22 mouse cellular contexts compared by ENCODE assay signal in genomic region chr8:77805657-77806056, GRCm38 (mm10).
A peak's percentile ranks its signal among the peaks of the same experiment; 100 is the strongest.
DNase-seq lines count a peak whose midpoint lies in the region; ATAC-seq and TF ChIP-seq lines count a peak whose summit lies in the region.
"Had no signal": no experiment of that assay in that cellular context is flagged by ENCODE, and none has a peak within 500 bp of the region (broad histone marks: within the 10 kb centered on the region; RNA-seq: fewer than 3 reads in every experiment).

No protein-coding gene starts in this region.

- no peak for TF ChIP-seq CTCF in lung, postnatal 0 days (IDR thresholded peaks at IDR 0.05)
- no peak for TF ChIP-seq CTCF in C2C12 (IDR thresholded peaks at IDR 0.05; ENCODE audit: control insufficient read depth, insufficient read depth, insufficient read length)

- H3K79me3 ChIP-seq in C2C12 (ENCODE audit: low read depth), result no peaks in the 10 kb centered on the region

- H3K27ac ChIP-seq in lung, postnatal 0 days (ENCODE audit: low read length), result no peak overlapping the region; the same call in 1 of the 2 replicates
- H3K27ac ChIP-seq in embryonic facial prominence, embryonic 14.5 days (replicated peaks; ENCODE audit: low read depth, low read length), result no peak overlapping the region
- H3K27ac ChIP-seq in intestine, embryonic 16.5 days (ENCODE audit: low read length), result no peak overlapping the region
- H3K27ac ChIP-seq: embryonic facial prominence, embryonic 12.5 days; forebrain, embryonic 12.5 days; hindbrain, embryonic 15.5 days had no signal

- no peaks in the 10 kb centered on the region for H3K79me2 ChIP-seq in C2C12 (ENCODE audit: control insufficient read depth, insufficient read depth)

- no peak overlapping the region for H3K4me3 ChIP-seq in lung, postnatal 0 days (ENCODE audit: low read depth, low read length)
- no peak overlapping the region for H3K4me3 ChIP-seq in C2C12 (ENCODE audit: insufficient read depth, poor library complexity, severe bottlenecking)
- H3K4me3 ChIP-seq in embryonic facial prominence, embryonic 14.5 days (ENCODE audit: low read depth, low read length), result no peak overlapping the region
- no peak overlapping the region for H3K4me3 ChIP-seq in intestine, embryonic 16.5 days (ENCODE audit: low read length)
- H3K4me3 ChIP-seq: embryonic facial prominence, embryonic 12.5 days; forebrain, embryonic 12.5 days; heart, embryonic 12.5 days; hindbrain, embryonic 15.5 days had no signal

- H3K9me3 ChIP-seq in lung, postnatal 0 days (ENCODE audit: low read length), result no peaks in the 10 kb centered on the region
- H3K9me3 ChIP-seq in embryonic facial prominence, embryonic 14.5 days (ENCODE audit: control insufficient read depth, low read length), result no peaks in the 10 kb centered on the region
- no peaks in the 10 kb centered on the region for H3K9me3 ChIP-seq in intestine, embryonic 16.5 days (ENCODE audit: control insufficient read depth, low read length)
- H3K9me3 ChIP-seq: embryonic facial prominence, embryonic 12.5 days; forebrain, embryonic 12.5 days; hindbrain, embryonic 15.5 days had no signal

- no peak; the same call in 1 of the 2 replicates for TF ChIP-seq EP300 in lung, postnatal 0 days (IDR thresholded peaks at IDR 0.05)

- no peak overlapping the region for H3K4me2 ChIP-seq in lung, postnatal 0 days (replicated peaks; ENCODE audit: low read depth, low read length)
- H3K4me2 ChIP-seq in embryonic facial prominence, embryonic 14.5 days (ENCODE audit: low read depth, low read length), result no peak overlapping the region
- H3K4me2 ChIP-seq in intestine, embryonic 16.5 days (ENCODE audit: low read depth, low read length), result no peak overlapping the region
- H3K4me2 ChIP-seq: embryonic facial prominence, embryonic 12.5 days; forebrain, embryonic 12.5 days; heart, embryonic 12.5 days; hindbrain, embryonic 15.5 days had no signal

- no peak overlapping the region for H3K9ac ChIP-seq in lung, postnatal 0 days (replicated peaks; ENCODE audit: low read depth)
- H3K9ac ChIP-seq in embryonic facial prominence, embryonic 14.5 days (ENCODE audit: low read depth, low read length), result no peak overlapping the region
- no peak overlapping the region for H3K9ac ChIP-seq in intestine, embryonic 16.5 days (ENCODE audit: low read depth, low read length)
- H3K9ac ChIP-seq: embryonic facial prominence, embryonic 12.5 days; forebrain, embryonic 12.5 days; heart, embryonic 12.5 days; hindbrain, embryonic 15.5 days had no signal

- peak; percentile 40 for DNase-seq in lung, postnatal 0 days (ENCODE audit: low spot score)
- DNase-seq in lung, postnatal 4 days, result no peak
- DNase-seq in 3134 (ENCODE audit: extremely low read depth, insufficient read length, low spot score), result peak; percentile 55
- DNase-seq in embryonic facial prominence, embryonic 14.5 days (ENCODE audit: low spot score), result peak; percentile 4
- no peak for DNase-seq in left cerebral cortex, adult 8-10 months (ENCODE audit: low spot score in 2 of 2)
- no peak for DNase-seq in ovary, postnatal 36 days (ENCODE audit: low spot score)
- DNase-seq: adrenal gland, adult 8-10 months; B cell, adult 2 months; cerebellum, adult 11 months; cerebellum, adult 8-10 months; cerebellum, postnatal 14 days; embryo, embryonic 11 days; gastrocnemius, postnatal 10 days; heart, postnatal 36 days had no signal

- 31% methylated on average over 6 of the region's 6 CpGs for WGBS in lung, postnatal 0 days
- 65% methylated on average over 6 of the region's 6 CpGs for WGBS in embryonic facial prominence, embryonic 14.5 days
- WGBS in intestine, embryonic 16.5 days, result 67% methylated on average over 6 of the region's 6 CpGs

- no peaks in the 10 kb centered on the region for H3K27me3 ChIP-seq in lung, postnatal 0 days (replicated peaks; ENCODE audit: insufficient read depth, low read length)
- H3K27me3 ChIP-seq in C2C12 (ENCODE audit: control insufficient read depth, insufficient read depth, insufficient read length), result no peaks in the 10 kb centered on the region
- H3K27me3 ChIP-seq in embryonic facial prominence, embryonic 14.5 days (replicated peaks; ENCODE audit: control insufficient read depth, insufficient read depth, low read length), result no peaks in the 10 kb centered on the region
- H3K27me3 ChIP-seq in intestine, embryonic 16.5 days (replicated peaks; ENCODE audit: control insufficient read depth, insufficient read depth, low read length), result no peaks in the 10 kb centered on the region
- H3K27me3 ChIP-seq: embryonic facial prominence, embryonic 12.5 days; forebrain, embryonic 12.5 days; heart, embryonic 12.5 days; hindbrain, embryonic 15.5 days had no signal

- no peaks in the 10 kb centered on the region for H3K4me1 ChIP-seq in lung, postnatal 0 days (ENCODE audit: insufficient read depth, low read depth, low read length)
- H3K4me1 ChIP-seq in embryonic facial prominence, embryonic 14.5 days (ENCODE audit: control insufficient read depth, insufficient read depth, low read length), result no peaks in the 10 kb centered on the region
- H3K4me1 ChIP-seq in intestine, embryonic 16.5 days (ENCODE audit: control insufficient read depth, insufficient read depth, low read length), result no peaks in the 10 kb centered on the region
- H3K4me1 ChIP-seq: embryonic facial prominence, embryonic 12.5 days; forebrain, embryonic 12.5 days; hindbrain, embryonic 15.5 days had no signal

- no peaks in the 10 kb centered on the region for H3K36me3 ChIP-seq in lung, postnatal 0 days (ENCODE audit: insufficient read depth, low read length)
- no peaks in the 10 kb centered on the region for H3K36me3 ChIP-seq in C2C12 (ENCODE audit: control insufficient read depth, insufficient read depth)
- no peaks in the 10 kb centered on the region for H3K36me3 ChIP-seq in embryonic facial prominence, embryonic 14.5 days (ENCODE audit: control insufficient read depth, insufficient read depth, low read length)
- H3K36me3 ChIP-seq in intestine, embryonic 16.5 days (ENCODE audit: control insufficient read depth, insufficient read depth, low read length), result no peaks in the 10 kb centered on the region
- H3K36me3 ChIP-seq: embryonic facial prominence, embryonic 12.5 days; forebrain, embryonic 12.5 days; heart, embryonic 12.5 days; hindbrain, embryonic 15.5 days had no signal

- no peak overlapping the region for H3ac ChIP-seq in C2C12 (ENCODE audit: control insufficient read depth, insufficient read length, low read depth)

- ATAC-seq in lung, postnatal 0 days, result no peak
- ATAC-seq in embryonic facial prominence, embryonic 14.5 days (ENCODE audit: low read depth), result no peak
- ATAC-seq in intestine, embryonic 16.5 days, result no peak
- ATAC-seq: forebrain, embryonic 16.5 days; Patski had no signal

TF ChIP-seq in C2C12, 6 proteins besides CTCF, POLR2A, EP300 and RAD21:
- peak; percentile 73 for TF ChIP-seq USF1 (IDR thresholded peaks at IDR 0.05; ENCODE audit: low read depth)
- no peak for TF ChIP-seq MAX (IDR thresholded peaks at IDR 0.05)

Comparison
In these comparisons a context has a peak if more than half of its experiments do, and no peak if none do; other contexts are left out.
1. DNase-seq: peak in lung, postnatal 0 days (single experiment), 3134 (single experiment) and embryonic facial prominence, embryonic 14.5 days (single experiment); none in lung, postnatal 4 days (0 of 2), left cerebral cortex, adult 8-10 months (0 of 2) and ovary, postnatal 36 days (single experiment).